Mouse (Mus musculus): ENCODE results near the gene Serpina1d. TPM values are rescaled to one million over a fixed set of nuclear protein-coding genes. Genes with fewer than 3 reads are reported as not detected.
"Not testable (repeated sequence)": the region's sequence is repeated elsewhere in the genome, so short reads cannot be mapped to it uniquely, and the experiment has no call there.

The Serpina1d gene
- polyA plus RNA-seq (2015; fragmentation: Nextera tagmentation; extraction: Ambion mirVana) = 0.18 TPM in 1 of 2 replicates, not detected in the other

DNA sequence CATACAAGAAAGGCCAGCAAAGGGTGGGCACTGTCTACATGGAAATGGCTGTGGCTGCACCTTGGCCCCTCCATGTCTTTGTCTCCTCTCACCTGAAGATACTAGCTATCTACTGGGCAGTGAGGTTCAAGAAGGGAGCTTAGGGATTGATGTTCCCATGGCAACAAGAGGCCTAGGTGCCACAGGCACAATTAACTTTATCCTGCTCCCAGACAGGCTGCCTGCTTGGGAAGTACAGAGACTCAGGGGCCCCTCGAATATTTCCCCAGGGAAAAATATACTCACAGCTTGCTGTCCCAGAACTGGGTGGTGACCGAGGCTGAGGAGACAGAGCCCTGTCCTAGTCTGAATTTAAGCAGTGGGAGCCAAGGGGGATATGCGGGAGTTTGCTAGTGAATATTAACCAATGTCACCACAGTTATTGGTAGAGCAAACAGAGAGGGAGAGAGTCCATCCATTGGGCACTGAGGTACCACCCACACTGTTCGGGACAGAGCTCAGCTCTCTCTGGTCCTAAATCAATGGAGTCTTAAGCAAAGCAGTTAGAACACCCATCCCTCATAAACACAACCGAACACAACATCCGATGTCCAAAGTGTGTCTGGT, at the start of gene Serpina1d:
Gene Serpina1d, minus strand, starts transcription at position 347 of the 606 bp plus-strand sequence.
- H3K4me1 ChIP-seq, ATAC-seq: not testable (repeated sequence)
- WGBS = 88% methylated on average over 6 of the region's 6 CpGs

DNA sequence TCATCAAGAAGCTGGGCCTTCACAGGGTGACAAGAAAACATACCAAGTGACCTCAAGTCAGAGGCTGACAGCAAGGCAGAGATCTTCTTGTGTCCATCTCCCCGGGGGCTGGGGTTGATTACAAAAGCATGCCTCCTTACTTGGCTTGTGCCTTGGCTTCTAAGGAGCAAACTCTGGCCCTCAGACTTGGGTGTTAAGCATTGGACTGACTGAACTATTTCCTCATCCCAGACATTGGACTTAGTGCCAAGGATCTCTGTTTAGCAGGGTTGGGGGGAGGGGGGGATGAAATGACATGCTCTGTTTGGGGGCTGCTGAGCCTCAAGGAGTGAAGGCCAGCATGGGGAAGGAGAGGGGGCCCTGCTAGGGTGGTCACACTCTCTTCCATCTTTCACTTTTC, 2.8 kb downstream of the Serpina1d start:
- ATAC-seq = not testable (repeated sequence)

More for the DNA sequence above, at the start of gene Serpina1d:
- not testable (repeated sequence) for H3K27me3 ChIP-seq; H3K4me2 ChIP-seq; H3K36me3 ChIP-seq (ENCODE audit: poor library complexity, severe bottlenecking); H3K9ac ChIP-seq; H3K27ac ChIP-seq; H3K9me3 ChIP-seq (replicated peaks); H3K4me3 ChIP-seq

DNA sequence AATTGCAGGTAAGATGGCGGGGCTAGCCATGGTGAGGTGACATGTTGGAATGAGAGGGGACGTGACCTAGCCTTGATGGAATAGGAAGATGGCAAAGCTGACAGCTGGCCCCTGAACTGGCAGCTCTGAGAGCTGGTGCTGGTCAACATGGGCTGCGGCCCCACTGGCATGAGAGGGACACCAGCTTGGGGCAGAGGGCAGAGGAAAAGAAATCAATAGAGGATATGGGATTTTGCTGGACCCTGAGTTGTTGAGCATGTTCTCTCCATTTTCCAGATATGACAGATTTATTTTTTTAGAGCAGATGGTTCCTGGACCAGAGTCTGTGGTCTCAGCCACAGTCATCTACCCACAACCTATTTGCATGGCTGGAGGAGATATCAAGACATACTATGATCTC, 10.3 kb downstream of the Serpina1d start:
- not testable (repeated sequence) for H3K4me3 ChIP-seq; H3K4me1 ChIP-seq; H3K9ac ChIP-seq; H3K36me3 ChIP-seq (ENCODE audit: poor library complexity, severe bottlenecking); H3K27ac ChIP-seq; H3K4me2 ChIP-seq; H3K27me3 ChIP-seq; ATAC-seq
- WGBS = 70% methylated on average over 3 of the region's 3 CpGs
- H3K9me3 ChIP-seq (replicated peaks) = peaks cover 27% of the 10 kb centered on the region

More for the DNA sequence above, 2.8 kb downstream of the Serpina1d start:
- not testable (repeated sequence) for H3K4me3 ChIP-seq; H3K9ac ChIP-seq; H3K4me2 ChIP-seq; H3K36me3 ChIP-seq (ENCODE audit: poor library complexity, severe bottlenecking); H3K4me1 ChIP-seq; H3K27ac ChIP-seq; H3K27me3 ChIP-seq
- peaks cover 10% of the 10 kb centered on the region; the same call in 1 of the 2 replicates for H3K9me3 ChIP-seq (replicated peaks)
- 77% methylated on average over 1 of the region's 1 CpGs for WGBS

DNA sequence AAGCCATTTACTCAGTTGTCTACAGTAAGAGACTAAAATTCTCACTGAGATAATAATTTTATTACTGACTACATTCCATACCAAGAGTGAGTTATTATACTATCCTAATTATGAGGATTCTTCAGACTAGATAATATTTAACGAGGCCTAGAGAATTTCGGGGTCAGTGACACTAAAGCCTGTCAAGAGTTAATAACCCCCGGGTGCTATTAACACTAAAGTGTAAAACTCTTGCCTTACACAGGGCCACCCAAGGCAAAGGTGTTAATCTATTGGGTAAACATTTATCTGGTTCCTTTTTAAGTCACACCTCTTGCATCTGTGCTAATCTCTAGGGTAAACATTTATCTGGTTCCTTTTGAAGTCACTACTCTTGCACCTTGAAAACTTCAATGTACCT, 13.1 kb downstream of the Serpina1d start:
- not testable (repeated sequence) for ATAC-seq; H3K27me3 ChIP-seq; H3K4me2 ChIP-seq; H3K27ac ChIP-seq; H3K9ac ChIP-seq; H3K4me3 ChIP-seq; H3K36me3 ChIP-seq (ENCODE audit: poor library complexity, severe bottlenecking); H3K4me1 ChIP-seq
- peaks cover 27% of the 10 kb centered on the region for H3K9me3 ChIP-seq (replicated peaks)
- 93% methylated on average over 3 of the region's 3 CpGs for WGBS

DNA sequence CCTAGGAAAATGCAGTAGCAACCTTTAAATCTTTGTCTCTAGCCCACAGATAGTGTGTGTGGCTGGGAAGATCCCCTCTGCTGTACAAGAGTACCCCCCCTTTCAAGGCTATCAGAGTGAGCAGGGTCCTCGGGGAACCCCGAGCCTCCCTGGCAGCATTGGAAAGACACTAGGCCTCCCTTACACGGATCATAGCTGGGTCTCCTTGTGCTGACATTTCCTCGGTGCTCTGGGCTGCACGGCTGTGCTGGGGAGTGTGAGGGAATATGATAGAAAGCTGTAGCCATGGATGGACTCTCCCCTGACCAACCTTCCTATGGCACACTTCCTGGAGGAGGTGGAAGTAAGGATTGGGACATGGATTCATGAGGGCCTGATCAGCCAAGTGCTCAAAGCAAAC, 27.4 kb downstream of the Serpina1d start:
- ATAC-seq; H3K36me3 ChIP-seq (ENCODE audit: poor library complexity, severe bottlenecking); H3K9me3 ChIP-seq (replicated peaks); H3K4me2 ChIP-seq; H3K27me3 ChIP-seq; H3K4me1 ChIP-seq; H3K4me3 ChIP-seq; H3K9ac ChIP-seq; H3K27ac ChIP-seq: not testable (repeated sequence)
- WGBS = 86% methylated on average over 5 of the region's 5 CpGs

DNA sequence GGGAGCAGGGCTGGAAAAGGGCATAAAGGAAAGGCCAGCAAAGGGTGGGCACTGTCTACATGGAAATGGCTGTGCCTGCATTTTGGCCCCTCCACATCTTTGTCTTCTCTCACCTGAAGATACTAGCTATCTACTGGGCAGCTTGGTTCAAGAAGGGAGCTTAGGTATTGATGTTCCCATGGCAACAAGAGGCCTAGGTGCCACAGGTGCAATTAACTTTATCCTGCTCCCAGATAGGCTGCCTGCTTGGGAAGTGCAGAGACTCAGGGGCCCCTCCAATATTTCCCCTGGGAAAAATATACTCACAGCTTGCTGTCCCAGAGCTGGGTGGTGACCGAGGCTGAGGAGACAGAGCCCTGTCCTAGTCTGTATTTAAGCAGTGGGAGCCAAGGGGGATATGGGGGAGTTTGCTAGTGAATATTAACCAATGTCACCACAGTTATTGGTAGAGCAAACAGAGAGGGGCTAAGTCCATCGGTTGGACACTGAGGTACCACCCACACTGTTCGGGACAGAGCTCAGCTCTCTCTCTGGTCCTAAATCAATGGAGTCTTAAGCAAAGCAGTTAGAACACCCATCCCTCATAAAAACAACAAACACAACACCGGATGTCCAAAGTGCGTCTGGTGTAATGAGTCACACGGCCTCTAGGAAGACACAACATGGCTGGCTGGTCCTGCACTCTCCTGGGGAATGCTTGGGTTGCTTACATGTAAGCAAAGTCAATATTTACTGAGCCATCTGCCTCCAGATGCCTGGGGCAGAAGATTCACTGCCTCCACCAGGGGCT, 35.4 kb downstream of the Serpina1d start:
- 94% methylated on average over 6 of the region's 6 CpGs for WGBS
- H3K4me2 ChIP-seq; H3K27ac ChIP-seq; H3K4me3 ChIP-seq; H3K9ac ChIP-seq; H3K27me3 ChIP-seq; H3K4me1 ChIP-seq; ATAC-seq; H3K36me3 ChIP-seq (ENCODE audit: poor library complexity, severe bottlenecking): not testable (repeated sequence)
- H3K9me3 ChIP-seq (replicated peaks) = peaks cover 10% of the 10 kb centered on the region

DNA sequence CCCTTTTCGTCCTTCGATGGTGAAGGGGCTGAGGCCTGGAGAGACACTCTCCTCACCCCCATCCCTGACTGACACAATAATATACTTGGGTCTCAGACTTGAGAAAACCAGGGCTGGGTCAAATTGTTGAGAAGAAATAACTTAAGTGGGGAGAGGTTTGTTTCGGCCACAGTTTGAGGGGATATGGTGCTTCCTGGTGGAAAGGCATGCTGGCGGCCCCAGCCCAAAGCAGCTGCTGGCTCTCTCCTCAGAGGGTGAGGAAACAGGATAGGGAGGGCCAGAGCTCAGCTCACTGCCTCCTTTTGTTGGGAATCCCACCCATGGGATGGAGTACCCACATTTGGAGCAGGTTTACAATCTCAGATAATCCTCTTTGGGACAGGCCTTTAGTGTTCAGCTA, 37.8 kb downstream of the Serpina1d start:
- not testable (repeated sequence) for H3K36me3 ChIP-seq (ENCODE audit: poor library complexity, severe bottlenecking); H3K4me2 ChIP-seq; H3K27me3 ChIP-seq; H3K4me3 ChIP-seq; H3K9ac ChIP-seq; ATAC-seq; H3K27ac ChIP-seq; H3K4me1 ChIP-seq
- H3K9me3 ChIP-seq (replicated peaks) = peaks cover 10% of the 10 kb centered on the region
- WGBS = 89% methylated on average over 4 of the region's 4 CpGs

DNA sequence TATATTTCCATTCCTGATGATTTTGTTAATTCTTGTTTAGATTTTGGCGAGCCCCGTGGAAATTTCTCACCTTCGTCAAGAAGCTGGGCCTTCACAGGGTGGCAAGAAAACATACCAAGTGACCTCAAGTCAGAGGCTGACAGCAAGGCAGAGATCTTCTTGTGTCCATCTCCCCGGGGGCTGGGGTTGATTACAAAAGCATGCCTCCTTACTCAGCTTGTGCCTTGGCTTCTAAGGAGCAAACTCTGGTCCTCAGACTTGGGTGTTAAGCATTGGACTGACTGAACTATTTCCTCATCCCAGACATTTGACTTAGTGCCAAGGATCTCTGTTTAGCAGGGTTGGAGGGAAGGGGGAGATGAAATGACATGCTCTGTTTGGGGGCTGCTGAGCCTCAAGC, 38.3 kb downstream of the Serpina1d start:
- H3K36me3 ChIP-seq (ENCODE audit: poor library complexity, severe bottlenecking); H3K4me2 ChIP-seq; H3K27me3 ChIP-seq; H3K9ac ChIP-seq; H3K4me3 ChIP-seq; H3K4me1 ChIP-seq; H3K27ac ChIP-seq; ATAC-seq: not testable (repeated sequence)
- WGBS = 83% methylated on average over 4 of the region's 4 CpGs
- H3K9me3 ChIP-seq (replicated peaks) = peaks cover 13% of the 10 kb centered on the region

Other genes starting within 250 kb of the Serpina1d start
- gene Ppp4r4, start 241.3 kb downstream of the Serpina1d start, polyA plus RNA-seq (2015; fragmentation: Nextera tagmentation; extraction: Ambion mirVana) = 1.8 TPM in 2 replicates
- gene Serpina10, start 142.1 kb downstream of the Serpina1d start, polyA plus RNA-seq (2015; fragmentation: Nextera tagmentation; extraction: Ambion mirVana) = not detected in 2 replicates
- gene Serpina6, start 116.4 kb downstream of the Serpina1d start, polyA plus RNA-seq (2015; fragmentation: Nextera tagmentation; extraction: Ambion mirVana) = 0.92 TPM in 1 of 2 replicates, not detected in the other
- not detected in 2 replicates for gene Serpina16, start 97.5 kb downstream of the Serpina1d start, polyA plus RNA-seq (2015; fragmentation: Nextera tagmentation; extraction: Ambion mirVana)
- not detected in 2 replicates for gene Serpina1f, start 78.1 kb downstream of the Serpina1d start, polyA plus RNA-seq (2015; fragmentation: Nextera tagmentation; extraction: Ambion mirVana)
- gene Serpina1b, start 56.8 kb upstream of the Serpina1d start, polyA plus RNA-seq (2015; fragmentation: Nextera tagmentation; extraction: Ambion mirVana) = 0.27 and 3.3 TPM in 2 replicates
- gene Serpina1a, start 90.0 kb upstream of the Serpina1d start, polyA plus RNA-seq (2015; fragmentation: Nextera tagmentation; extraction: Ambion mirVana) = 1.8 TPM in 1 of 2 replicates, not detected in the other
- gene Serpina1c, start 131.3 kb upstream of the Serpina1d start, polyA plus RNA-seq (2015; fragmentation: Nextera tagmentation; extraction: Ambion mirVana) = 1.3 TPM in 1 of 2 replicates, not detected in the other
- gene Serpina1e, start 185.4 kb upstream of the Serpina1d start, polyA plus RNA-seq (2015; fragmentation: Nextera tagmentation; extraction: Ambion mirVana) = 1.00 TPM in 1 of 2 replicates, not detected in the other
- not detected in 2 replicates for gene Serpina11, start 216.4 kb upstream of the Serpina1d start, polyA plus RNA-seq (2015; fragmentation: Nextera tagmentation; extraction: Ambion mirVana)
- not detected in 2 replicates for gene Serpina9, start 240.2 kb upstream of the Serpina1d start, polyA plus RNA-seq (2015; fragmentation: Nextera tagmentation; extraction: Ambion mirVana)

All from forebrain, embryonic 13.5 days (tissue).